Mouse (Mus musculus): ENCODE results near the gene Ptms. TPM values are rescaled to one million over a fixed set of nuclear protein-coding genes. Genes with fewer than 3 reads are reported as not detected.

Gene Ptms
- 43.8 to 58.5 TPM (median 52.8 TPM) in 4 replicates for total RNA-seq (2023)

GRCm38 (mm10) chr6:124919695-124920317, at the start of gene Ptms:
Ptms (minus strand) TSS chr6:124920103.

GRCm38 (mm10) chr6:124965088-124965719, 45.3 kb upstream of the Ptms start, which contains the start of gene Cops7a:
Cops7a (minus strand) TSS chr6:124965538.

GRCm38 (mm10) chr6:124930754-124931524, 11.0 kb upstream of the Ptms start, which contains the start of gene Mlf2:
Mlf2 (plus strand) TSS chr6:124931386.

GRCm38 (mm10) chr6:124911533-124912218, 8.2 kb downstream of the Ptms start, which contains the start of gene Lag3:
Lag3 (minus strand) TSS chr6:124911705.

GRCm38 (mm10) chr6:124887986-124888385, 31.9 kb downstream of the Ptms start, which contains the start of gene Cd4:
Cd4 (minus strand) TSS chr6:124888221.

Other genes with a start within 250 kb of the Ptms start
- gene Emg1, start 207.9 kb downstream of the Ptms start, total RNA-seq (2023) = 115 to 118 TPM (median 117 TPM) in 4 replicates
- gene Phb2, start 207.8 kb downstream of the Ptms start, total RNA-seq (2023) = 203 to 223 TPM (median 208 TPM) in 4 replicates
- gene Ptpn6, start 181.4 kb downstream of the Ptms start, total RNA-seq (2023) = 539 to 564 TPM (median 559 TPM) in 4 replicates
- 241 to 258 TPM (median 254 TPM) in 4 replicates for gene Grcc10, start 178.7 kb downstream of the Ptms start, total RNA-seq (2023)
- not detected in 4 replicates for gene Gm45234, start 164.1 kb downstream of the Ptms start, total RNA-seq (2023)
- 25.6 to 34.0 TPM (median 29.7 TPM) in 4 replicates for gene Atn1, start 163.6 kb downstream of the Ptms start, total RNA-seq (2023)
- 3.8 to 9.2 TPM (median 6.2 TPM) in 4 replicates for gene Eno2, start 150.4 kb downstream of the Ptms start, total RNA-seq (2023)
- 3.5 to 6.6 TPM (median 4.1 TPM) in 4 replicates for gene Lrrc23, start 140.4 kb downstream of the Ptms start, total RNA-seq (2023)
- gene Spsb2, start 111.4 kb downstream of the Ptms start, total RNA-seq (2023) = 6.7 to 7.2 TPM (median 6.9 TPM) in 4 replicates
- gene Tpi1, start 105.8 kb downstream of the Ptms start, total RNA-seq (2023) = 52.3 to 60.9 TPM (median 55.2 TPM) in 4 replicates
- gene Usp5, start 90.6 kb downstream of the Ptms start, total RNA-seq (2023) = 76.6 to 80.7 TPM (median 78.4 TPM) in 4 replicates
- gene Cdca3, start 90.6 kb downstream of the Ptms start, total RNA-seq (2023) = 1.0 to 3.3 TPM (median 1.9 TPM) in 4 replicates
- not detected in 4 replicates for gene Gnb3, start 79.8 kb downstream of the Ptms start, total RNA-seq (2023)
- gene P3h3, start 62.4 kb downstream of the Ptms start, total RNA-seq (2023) = not detected in 4 replicates
- gene Gpr162, start 56.1 kb downstream of the Ptms start, total RNA-seq (2023) = 0.36 to 1.1 TPM (median 0.58 TPM) in 4 replicates
- 0.63 to 1.4 TPM (median 1.1 TPM) in 4 replicates for gene Cd4, start 31.9 kb downstream of the Ptms start, total RNA-seq (2023)
- gene Lag3, start 8.4 kb downstream of the Ptms start, total RNA-seq (2023) = 0.29 to 0.66 TPM (median 0.52 TPM) in 4 replicates
- 93.4 to 104 TPM (median 97.7 TPM) in 4 replicates for gene Mlf2, start 11.3 kb upstream of the Ptms start, total RNA-seq (2023)
- gene Cops7a, start 45.4 kb upstream of the Ptms start, total RNA-seq (2023) = 42.7 to 58.0 TPM (median 49.0 TPM) in 4 replicates
- 1.0 to 4.5 TPM in 2 of 4 replicates, not detected in the others for gene Pianp, start 76.6 kb upstream of the Ptms start, total RNA-seq (2023)
- 94.5 to 101 TPM (median 96.3 TPM) in 4 replicates for gene Zfp384, start 89.0 kb upstream of the Ptms start, total RNA-seq (2023)
- 77.2 to 90.6 TPM (median 81.6 TPM) in 4 replicates for gene Ing4, start 119.7 kb upstream of the Ptms start, total RNA-seq (2023)
- gene Acrbp, start 129.6 kb upstream of the Ptms start, total RNA-seq (2023) = 11.0 to 13.7 TPM (median 11.4 TPM) in 4 replicates
- gene Lpar5, start 147.8 kb upstream of the Ptms start, total RNA-seq (2023) = 13.3 to 16.6 TPM (median 16.0 TPM) in 4 replicates
- gene Chd4, start 175.9 kb upstream of the Ptms start, total RNA-seq (2023) = 351 to 392 TPM (median 375 TPM) in 4 replicates
- gene Nop2, start 211.8 kb upstream of the Ptms start, total RNA-seq (2023) = 34.6 to 42.1 TPM (median 38.3 TPM) in 4 replicates
- gene Iffo1, start 225.1 kb upstream of the Ptms start, total RNA-seq (2023) = 42.9 to 47.2 TPM (median 44.7 TPM) in 4 replicates
- gene Gapdh, start 246.4 kb upstream of the Ptms start, total RNA-seq (2023) = 392 to 444 TPM (median 437 TPM) in 4 replicates

Measured in B cell, adult 62 days (primary cell).